Mouse (Mus musculus) lung, embryonic 14.5 days (tissue): ENCODE data around the gene Ikzf3. TPM values are rescaled to one million over a fixed set of nuclear protein-coding genes. Genes with fewer than 3 reads are reported as not detected.

Experiments used
- ATAC-seq: fragments of 200-750 bp; cut with Nextera tagmentation; 2 replicates; pipeline ENCODE4 v1.8.0; 2017; ENCODE audit warnings: mild to moderate bottlenecking, moderate TSS enrichment, moderate library complexity; ENCODE audit not compliant: insufficient read depth
- DNase-seq: peaks from one replicate; pipeline ENCODE4 v3.0.0-alpha.2; 2015
- H3K27ac ChIP-seq: fragments of 300-500 bp; sonication (generic); 2 replicates; pipeline ENCODE4 v1.5.1; 2014; ENCODE audit warnings: low read depth, mild to moderate bottlenecking, moderate library complexity
- H3K27me3 ChIP-seq: fragments of 300-500 bp; sonication (generic); 2 replicates; pipeline ENCODE4 v1.6.1; 2014; ENCODE audit warnings: low read length, control low read depth; ENCODE audit not compliant: insufficient read depth
- H3K36me3 ChIP-seq: fragments of 300-500 bp; sonication (generic); 2 replicates; pipeline ENCODE4 v1.6.1; 2014; ENCODE audit warnings: control low read depth; ENCODE audit not compliant: insufficient read depth
- H3K4me1 ChIP-seq: fragments of 300-500 bp; sonication (generic); 2 replicates; pipeline ENCODE4 v1.6.1; 2014; ENCODE audit warnings: antibody characterized with exemption, control low read depth; ENCODE audit not compliant: insufficient read depth
- H3K4me2 ChIP-seq: fragments of 300-500 bp; sonication (generic); 2 replicates; pipeline ENCODE4 v1.6.1; 2014; ENCODE audit warnings: mild to moderate bottlenecking
- H3K4me3 ChIP-seq: fragments of 300-500 bp; sonication (generic); 2 replicates; pipeline ENCODE4 v1.5.1; 2014; ENCODE audit warnings: low read depth, low read length
- H3K9ac ChIP-seq: fragments of 300-500 bp; sonication (generic); 2 replicates; pipeline ENCODE4 v1.6.1; 2014
- H3K9me3 ChIP-seq: fragments of 300-500 bp; sonication (generic); 2 replicates; pipeline ENCODE4 v1.6.1; 2016; ENCODE audit warnings: low read depth, low read length, control low read depth
- CTCF ChIP-seq: IDR thresholded peaks from 2 replicates; pipeline ENCODE4 v1.5.1; 2016; ENCODE audit warnings: antibody characterized with exemption, low read depth
- WGBS: fragments of 180-500 bp; shearing (Covaris S2); extraction: QIAGEN DNeasy Blood & Tissue Kit; methylation state at CpG from one replicate; pipeline ENCODE4 v1.1.7; 2014; 5-methylcytosine and 5-hydroxymethylcytosine counted together
- polyA plus RNA-seq: library from polyadenylated mRNA; unstranded; fragments of >200 nt; fragmentation: Nextera tagmentation; extraction: Ambion mirVana; gene quantifications from 2 replicates; pipeline ENCODE4 v1.2.1, GENCODE M21; 2014

The Ikzf3 gene
- polyA plus RNA-seq, 1 experiment from 2014 or later = 0.14 TPM

DNA sequence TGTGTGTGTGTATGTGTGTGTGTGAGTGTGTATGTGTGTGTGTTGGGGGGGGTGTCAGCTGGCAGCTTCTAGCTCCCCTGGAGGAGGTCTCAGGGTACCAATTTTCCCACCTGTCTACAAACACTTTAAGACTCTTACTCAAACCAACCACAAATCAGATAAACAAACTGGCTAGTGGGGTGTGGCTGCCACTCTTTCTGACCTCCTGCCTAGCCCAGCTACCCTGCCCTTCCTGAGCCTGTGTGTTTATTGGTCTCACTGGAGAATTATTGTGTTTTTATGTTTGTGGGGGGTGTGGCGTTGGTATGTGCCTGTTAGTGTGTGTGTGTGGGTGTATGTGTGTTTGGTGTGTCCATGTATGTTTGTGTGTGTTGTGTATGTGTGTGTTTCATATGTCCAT is 128.8 kb downstream of the Ikzf3 start:
- H3K27ac ChIP-seq = no peak overlapping the region
- H3K27me3 ChIP-seq = no peaks in the 10 kb centered on the region
- WGBS = 76% methylated on average over 1 of the region's 1 CpGs
- no peak overlapping the region for H3K9ac ChIP-seq
- DNase-seq (no peak), ATAC-seq (no peak)
- no peaks in the 10 kb centered on the region for H3K9me3 ChIP-seq
- H3K36me3 ChIP-seq = peaks cover 32% of the 10 kb centered on the region
- no peak overlapping the region for H3K4me3 ChIP-seq
- TF ChIP-seq CTCF = no peak
- peaks cover 3% of the 10 kb centered on the region; the same call in 1 of the 2 replicates for H3K4me1 ChIP-seq
- H3K4me2 ChIP-seq = no peak overlapping the region

Other genes starting within 250 kb of the Ikzf3 start
- not detected in 2 replicates for gene Neurod2, start 216.4 kb downstream of the Ikzf3 start, polyA plus RNA-seq
- 0.53 and 1.3 TPM in 2 replicates for gene Ppp1r1b, start 197.6 kb downstream of the Ikzf3 start, polyA plus RNA-seq
- 38.2 and 42.7 TPM in 2 replicates for gene Stard3, start 187.7 kb downstream of the Ikzf3 start, polyA plus RNA-seq
- gene Tcap, start 162.2 kb downstream of the Ikzf3 start, polyA plus RNA-seq = 3.8 TPM in 1 of 2 replicates, not detected in the other
- gene Pnmt, start 159.6 kb downstream of the Ikzf3 start, polyA plus RNA-seq = not detected in 2 replicates
- 10.9 and 11.6 TPM in 2 replicates for gene Pgap3, start 145.5 kb downstream of the Ikzf3 start, polyA plus RNA-seq
- gene Erbb2, start 133.6 kb downstream of the Ikzf3 start, polyA plus RNA-seq = 42.7 and 46.5 TPM in 2 replicates
- 62.9 and 65.3 TPM in 2 replicates for gene Mien1, start 107.0 kb downstream of the Ikzf3 start, polyA plus RNA-seq
- gene Grb7, start 99.6 kb downstream of the Ikzf3 start, polyA plus RNA-seq = 39.4 and 43.0 TPM in 2 replicates
- gene Zpbp2, start 5.1 kb upstream of the Ikzf3 start, polyA plus RNA-seq = 0.57 TPM in 1 of 2 replicates, not detected in the other
- gene Ormdl3, start 41.3 kb upstream of the Ikzf3 start, polyA plus RNA-seq = 6.6 and 6.9 TPM in 2 replicates
- not detected in 2 replicates for gene Lrrc3c, start 52.3 kb upstream of the Ikzf3 start, polyA plus RNA-seq
- gene Gm12355, start 79.6 kb upstream of the Ikzf3 start, polyA plus RNA-seq = 1.2 and 1.4 TPM in 2 replicates
- not detected in 2 replicates for gene Gsdma3, start 80.3 kb upstream of the Ikzf3 start, polyA plus RNA-seq
- gene Gsdma2, start 100.7 kb upstream of the Ikzf3 start, polyA plus RNA-seq = not detected in 2 replicates
- not detected in 2 replicates for gene Gsdma, start 118.3 kb upstream of the Ikzf3 start, polyA plus RNA-seq
- 152 and 169 TPM in 2 replicates for gene Psmd3, start 136.5 kb upstream of the Ikzf3 start, polyA plus RNA-seq
- gene Csf3, start 155.2 kb upstream of the Ikzf3 start, polyA plus RNA-seq = not detected in 2 replicates
- 53.0 and 53.5 TPM in 2 replicates for gene Med24, start 183.4 kb upstream of the Ikzf3 start, polyA plus RNA-seq
- gene Thra, start 194.6 kb upstream of the Ikzf3 start, polyA plus RNA-seq = 46.8 and 47.1 TPM in 2 replicates
- 1.4 and 1.7 TPM in 2 replicates for gene Nr1d1, start 229.3 kb upstream of the Ikzf3 start, polyA plus RNA-seq
- 16.2 and 16.3 TPM in 2 replicates for gene Msl1, start 249.5 kb upstream of the Ikzf3 start, polyA plus RNA-seq